Mouse (Mus musculus): ENCODE measurements at regions not wholly inside any gene's neighbourhood (a gene's known extent, or its start where the extent isn't known, plus 50 kb on each side); places are given as distances from the start of the nearest gene placed in this dataset.
"Not testable (repeated sequence)": the region's sequence is repeated elsewhere in the genome, so short reads cannot be mapped to it uniquely, and the experiment has no call there.

GRCm38 (mm10) chr6:82143496-82143895 lies 102.7 kb downstream of the Eva1a start:
- no peak for DNase-seq (ENCODE audit: low spot score in 2 of 2)
- intact Hi-C loops (cut with DNase I) = no loop called here

DNA sequence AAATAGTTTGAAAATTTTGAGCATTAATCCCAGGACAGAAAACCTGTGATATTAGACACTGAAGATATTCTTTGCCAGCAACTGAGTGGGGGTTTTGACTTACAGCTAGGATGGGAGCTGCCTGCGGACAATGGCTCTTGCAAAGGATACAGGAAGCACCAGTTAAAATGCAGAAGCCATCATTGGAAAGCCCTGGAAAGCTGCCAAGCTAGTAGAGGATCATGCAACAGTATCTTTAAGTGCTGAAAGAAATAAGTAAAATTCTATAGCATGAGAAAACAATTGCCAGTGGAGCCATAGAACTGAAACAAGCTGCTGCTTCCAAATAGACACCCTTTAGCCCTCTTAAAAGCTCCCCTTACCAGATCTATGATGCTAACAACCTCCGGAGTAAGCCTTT lies 109.2 kb downstream of the Eva1a start:
- intact Hi-C loops (cut with DNase I) = no loop called here
- no peak for DNase-seq (ENCODE audit: low spot score in 2 of 2)

- intact Hi-C loops (cut with DNase I) = no loop called here
These were observed 129.7 kb downstream of the Eva1a start for GRCm38 (mm10) chr6:82170349-82171080.

GRCm38 (mm10) chr6:82174943-82175342 lies 134.1 kb downstream of the Eva1a start:
- DNase-seq (ENCODE audit: low spot score in 2 of 2) = no peak
- intact Hi-C loops (cut with DNase I) = no loop called here

More at GRCm38 (mm10) chr6:82170349-82171080, 129.7 kb downstream of the Eva1a start:
- no peak for DNase-seq (ENCODE audit: low spot score in 2 of 2)

DNA sequence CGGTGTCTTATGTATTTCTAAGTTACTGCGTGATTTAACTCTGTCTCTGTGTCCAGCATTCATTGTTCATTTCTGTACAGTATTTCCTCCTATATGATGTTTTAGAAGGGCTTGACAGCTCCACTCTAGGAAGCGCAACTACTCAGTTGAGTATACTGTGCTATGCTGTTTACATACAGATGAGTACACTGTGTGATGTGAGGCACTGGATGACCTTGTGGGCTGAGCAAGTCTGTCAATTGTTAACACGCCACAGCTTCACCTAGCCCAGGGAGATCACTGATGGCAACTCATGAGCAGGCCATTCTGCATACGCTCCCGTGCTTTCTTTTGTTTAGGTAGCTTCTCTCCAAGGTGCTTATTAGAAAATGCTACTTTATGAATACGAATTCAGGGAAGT lies 159.3 kb downstream of the Eva1a start:
- DNase-seq (ENCODE audit: low spot score in 2 of 2) = no peak
- intact Hi-C loops (cut with DNase I) = no loop called here

- DNase-seq (ENCODE audit: low spot score in 2 of 2) = peak in 1 of 2 experiments; percentile 12
- intact Hi-C loops (cut with DNase I) = no loop called here
These were observed 164.2 kb downstream of the Eva1a start for GRCm38 (mm10) chr6:82204821-82205566.

GRCm38 (mm10) chr6:82237834-82238233 lies 164.3 kb upstream of the Tacr1 start:
- DNase-seq (ENCODE audit: low spot score in 2 of 2) = peak; percentile 10 to 23
- intact Hi-C loops (cut with DNase I) = no loop called here

DNA sequence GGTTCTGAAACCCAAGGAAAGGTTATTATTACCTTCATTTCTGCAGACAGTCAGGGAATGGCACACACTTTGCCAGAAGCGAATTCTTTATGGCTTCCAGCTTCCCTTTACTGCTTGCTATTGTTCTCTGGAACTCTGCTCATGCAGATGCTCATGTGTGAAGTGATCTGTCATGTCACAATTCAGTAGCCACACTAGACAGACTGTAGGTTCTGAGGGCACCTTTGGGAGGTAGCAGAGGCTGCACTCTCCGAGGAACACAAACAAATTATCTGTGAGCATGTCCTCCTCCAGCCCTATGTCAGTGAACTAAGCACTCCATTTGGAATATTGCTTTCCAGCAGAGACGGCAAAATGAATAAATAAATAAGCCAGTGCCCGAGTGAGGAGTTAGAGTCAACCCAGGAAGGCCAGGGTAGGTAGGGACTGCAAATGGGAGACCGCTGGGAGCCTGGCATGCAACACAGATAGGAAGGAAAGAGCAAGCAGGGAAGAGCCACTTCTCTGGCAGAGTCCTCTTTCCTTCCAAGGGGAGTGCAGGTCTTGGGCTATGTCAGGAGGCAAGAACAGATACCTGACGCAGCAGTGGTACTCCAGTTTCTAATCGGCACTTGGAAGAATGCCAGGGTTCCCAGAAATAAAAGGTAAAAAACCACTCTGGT lies 161.4 kb upstream of the Tacr1 start:
- no peak for DNase-seq (ENCODE audit: low spot score in 2 of 2)
- intact Hi-C loops (cut with DNase I) = no loop called here

- DNase-seq (ENCODE audit: low spot score in 2 of 2); intact Hi-C loops (cut with DNase I): not testable (repeated sequence)
These were observed 154.5 kb upstream of the Tacr1 start for GRCm38 (mm10) chr6:82247652-82248051.

DNA sequence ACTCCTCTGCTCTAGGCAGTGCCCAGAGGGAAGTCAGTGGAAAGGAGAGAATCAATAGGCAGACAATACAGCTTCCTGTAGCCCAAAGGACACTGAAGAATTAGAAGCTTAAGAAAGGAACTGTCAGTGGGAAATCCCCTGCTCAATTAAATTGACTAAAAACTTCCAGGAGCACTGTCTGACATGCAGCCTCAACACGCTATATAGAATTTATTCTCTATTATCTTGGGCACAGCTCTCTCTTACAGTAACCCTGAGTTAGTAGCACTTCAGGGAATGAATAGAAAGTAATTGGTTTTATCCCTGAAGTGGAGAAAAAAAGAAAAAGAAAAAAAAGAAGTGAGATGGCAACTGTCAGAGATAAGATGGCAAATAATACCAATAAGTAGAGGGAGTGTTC lies 117.6 kb upstream of the Tacr1 start:
- no peak for DNase-seq (ENCODE audit: low spot score in 2 of 2)
- intact Hi-C loops (cut with DNase I) = no loop called here

DNA sequence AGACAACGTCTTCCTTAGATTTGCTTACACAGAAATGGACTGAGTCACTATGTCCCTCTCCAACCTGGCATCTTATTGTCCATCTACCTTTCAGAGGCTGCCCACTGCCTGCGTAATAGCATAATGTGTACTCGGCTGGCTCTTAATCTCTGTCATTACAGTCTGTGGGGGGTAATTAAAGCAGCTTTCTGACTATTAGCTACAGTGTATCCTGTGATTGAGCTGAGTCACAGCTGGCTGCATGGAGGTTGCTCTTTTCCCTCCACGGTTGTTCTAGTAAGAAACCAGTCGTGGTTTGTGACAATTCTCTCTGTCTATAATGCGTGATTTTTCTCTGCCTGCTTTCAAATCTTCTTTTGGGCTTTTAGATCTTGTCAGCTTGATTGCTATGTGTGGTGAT lies 116.9 kb upstream of the Tacr1 start:
- intact Hi-C loops (cut with DNase I) = no loop called here
- no peak for DNase-seq (ENCODE audit: low spot score in 2 of 2)

GRCm38 (mm10) chr6:82293507-82293906 lies 108.6 kb upstream of the Tacr1 start:
- intact Hi-C loops (cut with DNase I) = no loop called here
- peak; percentile 8 to 13 for DNase-seq (ENCODE audit: low spot score in 2 of 2)

GRCm38 (mm10) chr6:82296673-82297328 lies 105.3 kb upstream of the Tacr1 start:
- intact Hi-C loops (cut with DNase I) = loop anchor here (5.0 kb wide), 1 partner anchor 310 kb away; no protein-coding TSS in a partner anchor
- DNase-seq (ENCODE audit: low spot score in 2 of 2) = no peak

DNA sequence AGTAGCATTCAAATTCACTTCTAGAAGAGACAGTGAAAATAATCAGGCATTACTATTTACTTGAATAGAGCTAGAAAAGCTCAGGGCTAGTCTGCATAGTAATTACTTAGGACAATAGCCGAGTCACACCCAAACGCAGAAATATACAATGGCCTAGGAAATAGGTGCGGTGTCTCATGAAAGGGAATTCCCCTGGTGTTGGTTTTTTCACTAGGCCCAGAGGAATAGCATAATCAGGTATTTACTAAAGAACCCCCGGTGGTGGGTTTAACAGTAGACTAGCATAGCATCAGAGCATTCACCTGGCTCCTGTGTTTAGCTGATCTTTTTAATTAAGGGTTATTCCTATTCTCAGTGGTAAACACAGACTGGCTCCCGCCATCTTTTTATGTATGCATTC lies 99.9 kb upstream of the Tacr1 start:
- intact Hi-C loops (cut with DNase I); DNase-seq (ENCODE audit: low spot score in 2 of 2): not testable (repeated sequence)

DNA sequence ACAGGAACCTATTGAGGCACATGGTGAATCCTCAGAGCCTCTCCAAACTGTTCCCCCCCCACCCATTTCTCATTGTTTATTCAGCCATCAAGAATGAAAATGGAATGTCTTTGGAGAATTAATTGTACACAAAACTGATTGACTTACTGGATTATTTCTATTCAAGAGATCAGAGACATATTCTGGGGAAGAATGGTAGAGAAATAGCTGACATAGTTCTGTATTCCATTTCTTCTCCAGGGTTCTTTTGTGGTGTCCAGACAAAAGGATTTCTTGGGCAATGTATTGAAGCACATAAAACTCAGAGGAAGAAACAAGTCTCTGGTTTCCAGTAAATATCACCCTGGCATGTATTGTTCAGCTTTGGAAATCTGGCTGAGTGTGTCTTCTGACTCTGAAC lies 88.4 kb upstream of the Tacr1 start:
- no peak for DNase-seq (ENCODE audit: low spot score in 2 of 2)
- intact Hi-C loops (cut with DNase I) = no loop called here
